Mouse (Mus musculus) limb, embryonic 10.5 days (tissue): ENCODE data around the gene Etl4. TPM values are rescaled to one million over a fixed set of nuclear protein-coding genes. Genes with fewer than 3 reads are reported as not detected.

Experiments used
- DNase-seq: peaks from one replicate; pipeline ENCODE4 v3.0.0-alpha.2; 2017; ENCODE audit warnings: low spot score
- H3K27ac ChIP-seq: fragments of 300-500 bp; sonication (generic); 2 replicates; pipeline ENCODE4 v1.5.1; 2016; ENCODE audit warnings: mild to moderate bottlenecking
- H3K27me3 ChIP-seq: fragments of 300-500 bp; sonication (generic); 2 replicates; pipeline ENCODE4 v1.6.1; 2016; ENCODE audit warnings: low read depth, mild to moderate bottlenecking; ENCODE audit not compliant: poor library complexity, severe bottlenecking
- H3K36me3 ChIP-seq: fragments of 300-500 bp; sonication (generic); 2 replicates; pipeline ENCODE4 v1.6.1; 2016; ENCODE audit warnings: mild to moderate bottlenecking, moderate library complexity
- H3K4me1 ChIP-seq: fragments of 300-500 bp; sonication (generic); 2 replicates; pipeline ENCODE4 v1.6.1; 2016
- H3K4me3 ChIP-seq: fragments of 300-500 bp; sonication (generic); 2 replicates; pipeline ENCODE4 v1.5.1; 2016; ENCODE audit warnings: mild to moderate bottlenecking, moderate library complexity
- H3K9me3 ChIP-seq: fragments of 300-500 bp; sonication (generic); replicated peaks from 2 replicates; pipeline ENCODE4 v1.6.1; 2016; ENCODE audit warnings: mild to moderate bottlenecking
- WGBS: fragments of 180-500 bp; shearing (Covaris S2); methylation state at CpG from one replicate; pipeline ENCODE4 v1.1.7; 2016; 5-methylcytosine and 5-hydroxymethylcytosine counted together
- polyA plus RNA-seq: library from polyadenylated mRNA; unstranded; fragments of >200 nt; fragmentation: Nextera tagmentation; extraction: Ambion mirVana; gene quantifications from 2 replicates; pipeline ENCODE4 v1.2.1, GENCODE M21; 2016

Gene Etl4
- polyA plus RNA-seq, 1 experiment from 2014 or later = 13.5 TPM

DNA sequence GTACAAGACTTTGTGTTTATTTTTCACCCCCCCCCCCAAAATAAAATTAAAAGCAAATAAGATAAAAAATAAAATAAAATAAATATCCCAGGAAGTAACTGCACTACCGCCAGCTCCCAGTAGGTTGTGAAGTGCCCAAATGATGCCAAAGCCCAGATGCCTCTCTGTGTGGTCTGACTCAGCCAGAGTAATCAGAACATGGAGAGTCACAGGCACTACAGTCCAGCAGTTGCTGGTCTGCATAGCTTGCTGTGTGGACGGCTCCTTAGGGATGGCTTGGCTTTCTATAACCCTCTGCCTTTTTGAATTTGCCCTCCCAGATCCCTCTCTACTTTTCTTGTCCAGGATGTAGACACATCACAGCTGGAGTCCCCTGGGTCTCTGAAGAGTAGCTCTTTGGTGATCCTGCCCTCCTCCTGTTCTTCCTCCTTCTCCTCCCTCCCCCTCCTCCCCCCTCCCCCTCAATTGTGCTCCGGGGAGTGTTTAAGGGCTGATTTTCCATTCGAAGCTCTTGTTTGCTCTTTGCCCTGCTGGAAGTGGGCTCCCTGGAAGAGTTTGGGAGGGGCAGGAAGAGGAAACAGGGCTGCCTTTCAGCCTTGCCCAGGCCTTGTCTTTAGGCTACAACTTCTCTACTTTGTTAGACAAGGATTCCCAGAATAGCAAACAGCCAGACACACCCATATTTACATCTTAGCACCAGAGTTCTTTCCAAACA is 616.5 kb downstream of the Etl4 start:
- Histone ChIP-seq H3K4me3 (no peak overlapping the region), H3K36me3 (peaks cover 12% of the 10 kb centered on the region; the same call in 1 of the 2 replicates), H3K4me1 (peaks cover 9% of the 10 kb centered on the region; the same call in 1 of the 2 replicates), H3K27me3 (no peaks in the 10 kb centered on the region), H3K27ac (no peak overlapping the region), H3K9me3 (no peaks in the 10 kb centered on the region)
- WGBS = 45% methylated on average over 4 of the region's 4 CpGs
- no peak for DNase-seq

DNA sequence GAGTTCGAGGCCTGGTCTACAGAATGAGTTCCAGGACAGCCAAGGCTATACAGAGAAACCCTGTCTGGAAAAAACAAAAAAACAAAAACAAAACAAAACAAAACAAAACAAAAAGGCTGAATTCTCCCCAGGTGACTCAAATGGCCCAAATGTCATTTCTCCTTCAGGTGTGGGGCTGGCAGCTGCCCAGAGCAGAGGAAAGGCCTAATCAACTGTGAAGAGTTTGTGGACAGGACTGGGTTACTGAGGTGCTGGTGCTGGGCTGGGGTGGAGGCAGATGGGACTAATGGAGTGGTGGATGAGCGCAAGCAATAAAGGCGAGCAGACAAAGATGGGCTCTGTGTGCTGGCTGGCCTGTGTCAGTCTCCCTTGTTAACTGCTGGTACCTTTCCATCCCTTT is 617.3 kb downstream of the Etl4 start:
- Histone ChIP-seq H3K4me1 (peaks cover 7% of the 10 kb centered on the region; the same call in 1 of the 2 replicates), H3K9me3 (no peaks in the 10 kb centered on the region), H3K27me3 (no peaks in the 10 kb centered on the region), H3K4me3 (no peak overlapping the region), H3K36me3 (peaks cover 12% of the 10 kb centered on the region; the same call in 1 of the 2 replicates), H3K27ac (no peak overlapping the region)
- 93% methylated on average over 3 of the region's 3 CpGs for WGBS
- no peak for DNase-seq

DNA sequence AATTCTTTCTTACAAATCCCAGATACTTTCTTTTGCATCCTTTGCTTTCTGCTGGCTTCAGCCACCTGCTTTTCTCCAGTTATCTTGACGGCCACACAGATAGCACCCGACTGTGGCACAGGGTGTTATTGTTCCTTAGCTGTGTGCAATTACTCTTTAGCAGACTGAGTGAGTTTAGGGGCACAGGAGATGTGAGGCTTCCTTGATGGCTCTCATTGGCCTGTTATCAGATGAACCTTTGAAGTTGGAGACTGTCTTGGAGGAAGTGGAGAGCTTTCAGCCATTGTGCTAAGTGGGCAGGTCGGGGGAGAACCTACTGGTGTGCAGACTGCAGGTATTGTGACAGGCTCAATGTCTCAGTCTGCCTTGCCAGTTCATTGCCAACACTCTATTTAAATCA is 623.0 kb downstream of the Etl4 start:
- H3K4me3 ChIP-seq = no peak overlapping the region
- WGBS = 23% methylated on average over 3 of the region's 3 CpGs
- no peaks in the 10 kb centered on the region for H3K4me1 ChIP-seq
- H3K9me3 ChIP-seq = no peaks in the 10 kb centered on the region
- H3K27ac ChIP-seq = no peak overlapping the region
- H3K36me3 ChIP-seq = peaks cover 12% of the 10 kb centered on the region; the same call in 1 of the 2 replicates
- H3K27me3 ChIP-seq = no peaks in the 10 kb centered on the region
- DNase-seq = no peak

DNA sequence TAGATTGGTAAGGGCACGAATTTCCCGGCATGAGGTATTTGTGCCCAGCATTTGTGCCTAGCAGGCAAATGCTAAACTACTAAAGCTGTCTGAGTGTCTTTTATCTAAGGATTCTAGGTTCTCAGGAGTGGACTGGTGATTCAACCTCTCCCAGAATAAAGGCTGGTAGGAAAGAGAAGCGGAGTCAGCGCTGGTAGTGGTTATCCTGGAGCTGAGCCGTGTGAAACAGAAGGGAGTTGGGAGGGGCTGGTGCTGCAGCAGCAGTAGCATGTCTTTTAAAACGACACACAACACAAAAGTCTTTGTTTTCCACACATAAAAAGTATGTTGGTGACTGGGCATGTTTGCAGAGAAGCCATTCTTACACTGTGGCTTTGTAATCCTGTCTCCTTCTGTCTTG is 628.2 kb downstream of the Etl4 start:
- DNase-seq = no peak
- H3K27ac ChIP-seq = no peak overlapping the region
- H3K27me3 ChIP-seq = no peaks in the 10 kb centered on the region
- WGBS = 84% methylated on average over 6 of the region's 6 CpGs
- H3K4me3 ChIP-seq = no peak overlapping the region
- no peaks in the 10 kb centered on the region for H3K36me3 ChIP-seq
- H3K9me3 ChIP-seq = no peaks in the 10 kb centered on the region
- no peaks in the 10 kb centered on the region for H3K4me1 ChIP-seq

DNA sequence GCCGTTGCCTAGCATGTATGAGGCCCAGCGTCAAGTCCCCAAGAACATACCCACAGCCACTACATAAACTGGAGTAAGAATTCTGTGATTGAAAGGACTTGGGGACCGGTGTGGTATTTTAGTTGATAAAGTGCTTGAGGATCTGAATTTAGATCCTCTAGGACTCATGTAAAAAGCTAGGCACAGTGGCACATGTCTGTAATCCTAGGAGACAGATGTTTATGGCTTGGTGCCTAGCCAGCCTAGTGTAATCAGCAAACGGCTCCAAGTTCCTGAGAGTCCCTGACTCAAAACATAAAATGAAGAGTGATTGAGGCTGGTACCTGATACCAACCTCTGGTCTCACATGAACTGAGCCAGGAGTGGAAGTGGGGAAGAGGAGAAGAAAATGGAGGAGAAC is 629.3 kb downstream of the Etl4 start:
- 84% methylated on average over 4 of the region's 4 CpGs for WGBS
- no peaks in the 10 kb centered on the region for H3K9me3 ChIP-seq
- no peaks in the 10 kb centered on the region for H3K27me3 ChIP-seq
- no peak overlapping the region for H3K27ac ChIP-seq
- no peak for DNase-seq
- H3K4me3 ChIP-seq = no peak overlapping the region
- no peaks in the 10 kb centered on the region for H3K36me3 ChIP-seq
- no peaks in the 10 kb centered on the region for H3K4me1 ChIP-seq

DNA sequence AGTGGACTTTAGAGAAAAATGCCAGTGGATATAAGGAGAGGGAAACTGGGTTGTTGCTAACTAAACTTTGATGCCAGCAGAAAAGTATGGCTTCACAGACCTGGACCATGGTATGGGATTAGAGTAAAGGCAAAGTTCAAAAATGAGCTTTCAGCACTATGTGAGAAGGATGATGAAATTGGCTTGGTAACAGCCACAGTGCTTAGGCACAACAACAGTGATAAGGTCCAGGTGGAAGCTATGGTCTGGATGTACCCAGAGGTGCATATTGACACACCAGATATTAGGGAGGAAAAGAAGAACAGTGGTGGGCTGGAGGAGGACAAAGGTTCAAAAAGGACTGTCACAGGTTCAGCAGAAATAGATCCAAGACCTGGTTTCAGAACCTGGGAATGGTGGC is 631.7 kb downstream of the Etl4 start:
- H3K36me3 ChIP-seq = no peaks in the 10 kb centered on the region
- no peak overlapping the region for H3K4me3 ChIP-seq
- no peak overlapping the region for H3K27ac ChIP-seq
- H3K4me1 ChIP-seq = peaks cover under 1% of the 10 kb centered on the region; the same call in 1 of the 2 replicates
- H3K9me3 ChIP-seq = no peaks in the 10 kb centered on the region
- no peak for DNase-seq
- H3K27me3 ChIP-seq = no peaks in the 10 kb centered on the region

DNA sequence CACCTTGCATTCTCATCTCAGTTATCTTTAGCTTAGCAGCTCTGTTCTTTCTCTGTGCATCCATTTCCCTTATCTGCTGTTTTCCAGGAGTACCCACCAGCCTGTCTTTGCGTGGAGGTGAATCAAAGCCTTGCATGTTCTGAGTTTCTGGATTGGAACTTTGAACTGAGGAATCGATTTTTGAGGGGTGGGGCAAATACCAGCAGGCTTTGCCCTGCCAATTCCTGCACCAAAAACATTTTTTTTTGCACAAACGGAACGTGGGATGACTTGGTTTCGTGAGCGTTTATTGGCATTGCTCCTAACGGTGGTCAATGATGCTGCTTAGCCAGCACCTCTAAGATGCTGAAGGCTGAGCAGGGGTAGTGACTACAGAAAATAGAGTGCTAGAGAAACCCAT is 632.7 kb downstream of the Etl4 start:
- H3K4me3 ChIP-seq = no peak overlapping the region
- 92% methylated on average over 7 of the region's 7 CpGs for WGBS
- H3K36me3 ChIP-seq = no peaks in the 10 kb centered on the region
- H3K9me3 ChIP-seq = no peaks in the 10 kb centered on the region
- no peak for DNase-seq
- no peak overlapping the region for H3K27ac ChIP-seq
- peaks cover 11% of the 10 kb centered on the region for H3K4me1 ChIP-seq
- no peaks in the 10 kb centered on the region for H3K27me3 ChIP-seq

DNA sequence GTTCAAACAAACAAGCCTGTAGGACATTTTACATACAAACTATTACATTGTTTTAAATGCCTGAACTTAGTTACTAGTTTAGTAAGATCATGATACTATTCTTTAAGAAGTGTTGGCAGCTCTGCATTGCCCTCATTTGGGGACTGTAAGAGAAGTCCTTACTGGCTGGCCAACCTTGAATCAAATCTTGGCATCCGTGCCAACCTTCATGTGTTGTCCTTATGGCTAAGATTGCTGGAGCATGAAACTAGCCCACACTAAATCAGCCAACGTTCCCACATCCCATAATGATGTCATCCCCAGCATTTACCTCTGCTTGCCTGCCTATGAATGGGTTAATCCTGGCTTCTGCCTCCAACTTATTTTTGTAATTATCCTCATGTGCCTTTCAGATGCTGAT is 636.0 kb downstream of the Etl4 start:
- no peak overlapping the region for H3K4me3 ChIP-seq
- DNase-seq = no peak
- no peaks in the 10 kb centered on the region for H3K27me3 ChIP-seq
- WGBS = 77% methylated on average over 2 of the region's 2 CpGs
- peaks cover 16% of the 10 kb centered on the region for H3K4me1 ChIP-seq
- no peaks in the 10 kb centered on the region for H3K36me3 ChIP-seq
- no peaks in the 10 kb centered on the region for H3K9me3 ChIP-seq
- no peak overlapping the region for H3K27ac ChIP-seq

DNA sequence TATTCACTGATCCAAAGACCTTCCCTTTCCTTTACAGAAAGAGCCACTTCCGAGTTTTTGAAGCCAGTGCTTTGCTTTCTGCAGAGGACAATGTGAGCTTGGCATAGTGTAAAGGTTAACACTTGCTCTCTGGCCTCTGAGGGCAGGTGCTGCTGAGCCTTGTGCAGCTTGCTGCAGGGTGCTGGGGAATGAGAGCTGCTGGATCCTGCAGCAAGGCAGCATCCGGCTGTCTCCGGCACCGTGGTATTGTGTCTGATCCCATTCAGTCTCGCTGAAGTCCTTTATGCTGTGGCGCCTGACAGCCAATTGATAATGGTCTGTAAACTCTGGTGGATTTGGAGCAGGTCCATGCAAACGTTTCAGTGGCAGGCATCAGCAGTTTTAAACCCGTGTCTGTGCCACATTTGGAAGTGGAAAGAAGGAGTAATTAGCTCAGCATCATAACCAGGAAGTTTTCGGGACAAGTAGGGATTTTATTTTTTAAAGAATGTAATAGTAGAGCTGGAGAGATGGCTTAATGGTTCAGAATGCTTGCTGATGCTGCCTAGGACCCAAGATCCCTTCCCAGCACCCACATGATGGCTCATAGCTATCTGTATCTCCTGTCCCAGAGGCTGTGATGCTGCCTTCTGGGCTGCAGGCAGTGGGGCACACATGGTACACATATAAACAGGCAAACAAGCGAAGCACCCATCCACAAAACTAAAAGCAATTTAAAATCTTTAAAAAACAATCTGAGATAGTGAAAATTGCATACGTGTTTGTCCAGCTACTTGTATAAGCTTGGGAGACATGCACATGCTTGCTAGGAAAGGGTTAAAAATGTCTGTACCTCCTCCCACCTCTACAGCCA is 637.1 kb downstream of the Etl4 start:
- peaks cover 16% of the 10 kb centered on the region for H3K4me1 ChIP-seq
- no peak for DNase-seq
- H3K27me3 ChIP-seq = no peaks in the 10 kb centered on the region
- H3K27ac ChIP-seq = no peak overlapping the region
- H3K36me3 ChIP-seq = no peaks in the 10 kb centered on the region
- H3K4me3 ChIP-seq = peak overlapping the region; percentile 28
- 13% methylated on average over 11 of the region's 11 CpGs for WGBS
- H3K9me3 ChIP-seq = no peaks in the 10 kb centered on the region

DNA sequence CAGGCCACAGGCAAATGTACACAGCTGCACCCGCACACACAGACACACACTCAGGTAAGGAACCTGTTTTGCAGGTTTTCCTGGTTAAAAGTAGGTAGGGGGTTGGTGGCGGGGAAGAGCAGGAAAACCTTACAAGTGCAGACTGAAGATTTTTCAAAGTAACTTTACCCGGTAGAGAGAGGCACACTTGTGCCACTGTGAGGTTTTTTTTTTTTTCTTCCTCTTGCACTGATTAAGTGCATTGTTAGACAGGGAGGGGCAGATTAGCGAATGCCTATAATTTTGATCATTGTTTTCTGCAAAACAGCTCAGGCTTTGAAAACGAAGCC is 637.7 kb downstream of the Etl4 start:
- Histone ChIP-seq H3K27me3 (no peaks in the 10 kb centered on the region), H3K27ac (no peak overlapping the region), H3K4me1 (peaks cover 16% of the 10 kb centered on the region), H3K9me3 (no peaks in the 10 kb centered on the region), H3K36me3 (no peaks in the 10 kb centered on the region), H3K4me3 (peak overlapping the region; percentile 28)
- DNase-seq = no peak
- 16% methylated on average over 5 of the region's 5 CpGs for WGBS

DNA sequence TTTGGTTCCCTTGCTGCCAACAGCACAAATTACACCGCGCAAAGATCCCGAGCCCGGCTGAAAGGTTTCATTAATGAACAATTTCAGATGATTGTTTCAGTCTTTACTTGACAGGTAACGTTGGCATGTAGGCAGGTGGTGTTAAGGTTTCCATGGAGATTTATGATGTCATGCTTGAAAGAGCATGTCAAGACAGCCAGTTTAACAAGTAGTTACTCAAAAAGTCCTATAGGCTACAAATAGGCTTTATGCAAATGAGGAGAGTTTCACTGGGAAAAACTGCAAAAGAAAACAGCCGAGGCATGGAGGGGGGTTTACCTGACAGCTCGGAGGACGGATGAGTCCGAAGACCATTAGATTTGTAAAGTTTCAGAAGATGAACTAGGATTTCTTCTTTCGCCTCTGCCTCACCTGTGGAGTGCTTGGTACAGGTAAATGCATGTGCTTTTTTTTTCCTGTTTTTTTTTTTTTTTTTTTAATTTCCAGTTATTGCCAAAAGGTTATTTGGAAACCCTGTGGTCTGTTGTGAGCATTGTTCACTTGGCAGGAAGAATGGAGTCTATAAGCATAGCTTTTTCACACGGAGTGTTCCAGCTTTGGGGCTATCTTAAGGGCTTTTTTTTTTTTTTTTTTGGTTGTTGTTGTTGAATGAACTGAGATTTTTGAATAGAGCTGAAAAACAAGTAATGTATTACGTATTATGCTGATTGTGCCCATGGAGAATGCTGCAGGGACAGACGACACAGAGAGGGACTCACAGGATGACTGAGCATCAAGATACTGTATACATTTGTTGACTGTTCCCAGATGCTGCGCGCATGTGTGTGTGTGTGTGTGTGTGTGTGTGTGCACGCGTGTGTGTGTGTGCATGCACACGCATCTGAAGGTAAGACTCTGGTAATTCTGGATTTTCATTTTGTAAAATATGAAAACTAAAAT is 638.4 kb downstream of the Etl4 start:
- Histone ChIP-seq H3K4me1 (peaks cover 16% of the 10 kb centered on the region), H3K27me3 (no peaks in the 10 kb centered on the region), H3K27ac (no peak overlapping the region), H3K4me3 (peak overlapping the region; percentile 28), H3K36me3 (no peaks in the 10 kb centered on the region), H3K9me3 (no peaks in the 10 kb centered on the region)
- 33% methylated on average over 18 of the region's 18 CpGs for WGBS
- no peak for DNase-seq

DNA sequence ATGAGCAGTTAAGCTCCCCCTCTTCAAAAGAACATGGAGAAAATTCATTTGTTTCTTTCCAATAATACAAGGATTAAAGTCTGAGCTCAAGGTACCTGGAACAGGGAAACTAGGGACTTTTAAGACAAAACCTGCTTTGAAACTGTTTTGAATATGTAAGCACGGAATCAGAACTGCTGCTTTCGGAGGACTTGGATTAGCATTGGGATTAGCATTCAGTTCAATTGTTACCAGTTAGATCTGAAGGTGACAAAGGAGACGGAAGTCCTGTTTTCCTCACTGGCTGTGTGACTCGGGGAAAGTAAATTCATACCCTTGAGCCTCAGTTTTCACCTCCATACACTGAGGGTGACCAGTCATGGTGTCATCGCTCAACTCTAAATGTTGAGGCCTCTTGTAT is 639.5 kb downstream of the Etl4 start:
- H3K27ac ChIP-seq = no peak overlapping the region

More for the DNA sequence above, 639.5 kb downstream of the Etl4 start:
- Histone ChIP-seq H3K4me1 (peaks cover 16% of the 10 kb centered on the region), H3K4me3 (no peak overlapping the region), H3K9me3 (no peaks in the 10 kb centered on the region), H3K36me3 (no peaks in the 10 kb centered on the region), H3K27me3 (no peaks in the 10 kb centered on the region)
- WGBS = 60% methylated on average over 5 of the region's 5 CpGs
- no peak for DNase-seq
